ENCODE assay signal across 14 mouse cellular contexts in the genomic region with DNA sequence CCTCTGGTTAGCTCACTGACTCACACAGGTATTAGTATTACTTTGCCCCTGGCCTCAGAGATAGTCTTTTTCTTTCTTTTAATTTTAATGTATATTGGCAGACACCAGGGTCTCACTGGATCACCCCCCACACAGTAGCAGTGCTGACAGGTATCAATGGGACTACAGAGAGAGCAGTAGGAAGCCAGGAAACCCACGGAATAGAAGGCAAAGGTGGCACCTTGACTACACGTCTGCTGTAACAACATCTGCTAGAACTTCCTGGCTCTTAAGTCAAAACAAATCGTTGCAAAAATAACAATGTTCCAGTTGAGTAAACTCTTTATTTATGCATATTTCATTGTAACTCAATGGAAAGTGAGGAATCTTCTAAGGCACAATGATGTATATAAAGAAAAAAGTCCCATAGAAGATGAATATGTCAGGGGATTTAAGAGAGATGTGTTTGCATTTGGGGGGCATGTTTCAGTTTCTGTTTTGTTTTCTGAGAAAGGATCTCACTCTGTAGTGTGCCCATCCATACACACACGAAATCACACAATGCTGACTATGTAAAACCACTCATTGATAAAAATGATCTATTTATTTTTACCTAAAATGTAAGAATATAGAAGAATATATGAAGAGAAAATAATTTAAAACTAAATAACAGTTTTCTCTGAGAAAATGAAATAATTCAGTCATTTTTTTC.
"Had no signal": no experiment of that assay in that cellular context is flagged by ENCODE, and none has a peak within 500 bp of the region (broad histone marks: within the 10 kb centered on the region; RNA-seq: fewer than 3 reads in every experiment).

No protein-coding gene starts in this region.

- H3K27ac ChIP-seq: layer of hippocampus, adult 2 months; limb, embryonic 10.5 days; liver, embryonic 15.5 days; midbrain, embryonic 13.5 days; neural tube, embryonic 15.5 days had no signal

- DNase-seq: kidney, adult 11 months; kidney, postnatal 10 days; kidney, postnatal 4 days; lung, adult 2 months; lung, postnatal 36 days; thymus, adult 18-20 months; thymus, postnatal 14 days had no signal

- H3K9ac ChIP-seq: liver, embryonic 15.5 days; midbrain, embryonic 13.5 days; neural tube, embryonic 15.5 days had no signal

- H3K27me3 ChIP-seq: liver, embryonic 15.5 days; midbrain, embryonic 13.5 days; neural tube, embryonic 15.5 days had no signal

- H3K4me2 ChIP-seq: liver, embryonic 11.5 days; liver, embryonic 15.5 days; midbrain, embryonic 13.5 days; neural tube, embryonic 15.5 days had no signal

- H3K9me3 ChIP-seq: limb, embryonic 10.5 days; liver, embryonic 15.5 days; midbrain, embryonic 13.5 days; neural tube, embryonic 15.5 days had no signal

- H3K4me3 ChIP-seq: layer of hippocampus, adult 2 months; limb, embryonic 10.5 days; liver, embryonic 15.5 days; midbrain, embryonic 13.5 days; neural tube, embryonic 15.5 days had no signal

- H3K4me1 ChIP-seq: limb, embryonic 10.5 days; liver, embryonic 15.5 days; midbrain, embryonic 13.5 days; neural tube, embryonic 15.5 days had no signal

- ATAC-seq: lung, postnatal 0 days; midbrain, embryonic 13.5 days had no signal
